Mouse (Mus musculus): Measurements from ENCODE around the gene Siah2.

DNA sequence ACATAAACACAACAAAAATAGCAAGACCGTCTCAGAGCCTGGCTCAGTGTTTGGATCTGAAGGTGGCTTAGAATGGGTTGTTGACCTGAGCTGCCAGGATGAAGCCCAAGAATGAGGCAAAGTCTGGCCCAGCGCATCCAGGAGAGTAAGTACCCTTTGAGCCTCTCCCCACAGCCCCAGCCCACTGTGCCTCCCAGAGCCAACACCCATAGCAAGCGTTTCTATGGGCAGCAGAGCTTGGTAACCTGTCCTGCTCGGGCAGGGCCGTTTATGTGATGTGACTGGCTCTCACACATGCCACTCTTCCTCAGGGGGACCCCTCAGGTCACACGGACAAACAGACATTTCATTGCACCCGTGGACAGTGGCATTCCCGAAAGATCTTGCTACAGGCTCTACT lies 13.8 kb downstream of the Siah2 start:
- TF ChIP-seq POLR2A (IDR thresholded peaks at IDR 0.05; ENCODE audit: low read depth, low read length) (no peak), CTCF (IDR thresholded peaks at IDR 0.05; ENCODE audit: extremely low read depth, insufficient read length, insufficient replicate concordance, low read depth, low read length) (no peak)

Measured in small intestine, adult 2 months (tissue).